Mouse (Mus musculus): ENCODE measurements at regions not wholly inside any gene's neighbourhood (a gene's known extent, or its start where the extent isn't known, plus 50 kb on each side); places are given as distances from the start of the nearest gene placed in this dataset.

- no peak for ATAC-seq
- DNase-seq = no peak
- H3K27ac ChIP-seq (ENCODE audit: low read depth) = no peak overlapping the region
- no peaks in the 10 kb centered on the region for H3K27me3 ChIP-seq (ENCODE audit: insufficient read depth, low read length)
- no peak overlapping the region for H3K4me2 ChIP-seq (ENCODE audit: low read depth, low read length)
- no peak overlapping the region for H3K4me3 ChIP-seq (ENCODE audit: low read depth, low read length)
- no peaks in the 10 kb centered on the region for H3K9me3 ChIP-seq (ENCODE audit: low read length)
- 52% methylated on average over 12 of the region's 12 CpGs for WGBS (ENCODE audit: insufficient replicate concordance)
- no peaks in the 10 kb centered on the region for H3K36me3 ChIP-seq (replicated peaks; ENCODE audit: insufficient read depth, low read length)
- H3K4me1 ChIP-seq (ENCODE audit: insufficient read depth) = no peaks in the 10 kb centered on the region
- no peak overlapping the region for H3K9ac ChIP-seq (replicated peaks)
- no peak for TF ChIP-seq CTCF (IDR thresholded peaks at IDR 0.05; ENCODE audit: low read depth)
- TF ChIP-seq EP300 (IDR thresholded peaks at IDR 0.05; ENCODE audit: low read depth) = no peak
These were observed 144.2 kb downstream of the Setd4 start for GRCm38 (mm10) chr16:93459497-93460240.

- H3K9ac ChIP-seq (replicated peaks) = no peak overlapping the region
- H3K27ac ChIP-seq (ENCODE audit: low read depth) = no peak overlapping the region
- no peak overlapping the region for H3K4me3 ChIP-seq (ENCODE audit: low read depth, low read length)
- 52% methylated on average over 25 of the region's 25 CpGs for WGBS (ENCODE audit: insufficient replicate concordance)
- TF ChIP-seq CTCF (IDR thresholded peaks at IDR 0.05; ENCODE audit: low read depth) (no peak), EP300 (IDR thresholded peaks at IDR 0.05; ENCODE audit: low read depth) (no peak)
- H3K4me1 ChIP-seq (ENCODE audit: insufficient read depth) = no peaks in the 10 kb centered on the region
- ATAC-seq (no peak), DNase-seq (no peak)
- H3K4me2 ChIP-seq (ENCODE audit: low read depth, low read length) = no peak overlapping the region
- no peaks in the 10 kb centered on the region for H3K27me3 ChIP-seq (ENCODE audit: insufficient read depth, low read length)
- H3K9me3 ChIP-seq (ENCODE audit: low read length) = no peaks in the 10 kb centered on the region
- no peaks in the 10 kb centered on the region for H3K36me3 ChIP-seq (replicated peaks; ENCODE audit: insufficient read depth, low read length)
These were observed 145.0 kb downstream of the Setd4 start for GRCm38 (mm10) chr16:93458598-93459496.

GRCm38 (mm10) chr16:93458011-93458585, 145.8 kb downstream of the Setd4 start:
- H3K4me3 ChIP-seq (ENCODE audit: low read depth, low read length) = no peak overlapping the region

GRCm38 (mm10) chr16:93456706-93457425, 147.0 kb downstream of the Setd4 start:
- no peak for DNase-seq
- H3K9me3 ChIP-seq (ENCODE audit: low read length) = no peaks in the 10 kb centered on the region
- 80% methylated on average over 17 of the region's 17 CpGs for WGBS (ENCODE audit: insufficient replicate concordance)

More at GRCm38 (mm10) chr16:93458011-93458585, 145.8 kb downstream of the Setd4 start:
- H3K4me2 ChIP-seq (ENCODE audit: low read depth, low read length) = no peak overlapping the region
- 85% methylated on average over 17 of the region's 20 CpGs for WGBS (ENCODE audit: insufficient replicate concordance)
- H3K36me3 ChIP-seq (replicated peaks; ENCODE audit: insufficient read depth, low read length) = no peaks in the 10 kb centered on the region
- H3K27ac ChIP-seq (ENCODE audit: low read depth) = no peak overlapping the region
- DNase-seq (no peak), ATAC-seq (no peak)
- H3K27me3 ChIP-seq (ENCODE audit: insufficient read depth, low read length) = no peaks in the 10 kb centered on the region
- TF ChIP-seq EP300 (IDR thresholded peaks at IDR 0.05; ENCODE audit: low read depth) = no peak
- no peak for TF ChIP-seq CTCF (IDR thresholded peaks at IDR 0.05; ENCODE audit: low read depth)
- no peaks in the 10 kb centered on the region for H3K9me3 ChIP-seq (ENCODE audit: low read length)
- no peaks in the 10 kb centered on the region for H3K4me1 ChIP-seq (ENCODE audit: insufficient read depth)
- H3K9ac ChIP-seq (replicated peaks) = no peak overlapping the region

DNA sequence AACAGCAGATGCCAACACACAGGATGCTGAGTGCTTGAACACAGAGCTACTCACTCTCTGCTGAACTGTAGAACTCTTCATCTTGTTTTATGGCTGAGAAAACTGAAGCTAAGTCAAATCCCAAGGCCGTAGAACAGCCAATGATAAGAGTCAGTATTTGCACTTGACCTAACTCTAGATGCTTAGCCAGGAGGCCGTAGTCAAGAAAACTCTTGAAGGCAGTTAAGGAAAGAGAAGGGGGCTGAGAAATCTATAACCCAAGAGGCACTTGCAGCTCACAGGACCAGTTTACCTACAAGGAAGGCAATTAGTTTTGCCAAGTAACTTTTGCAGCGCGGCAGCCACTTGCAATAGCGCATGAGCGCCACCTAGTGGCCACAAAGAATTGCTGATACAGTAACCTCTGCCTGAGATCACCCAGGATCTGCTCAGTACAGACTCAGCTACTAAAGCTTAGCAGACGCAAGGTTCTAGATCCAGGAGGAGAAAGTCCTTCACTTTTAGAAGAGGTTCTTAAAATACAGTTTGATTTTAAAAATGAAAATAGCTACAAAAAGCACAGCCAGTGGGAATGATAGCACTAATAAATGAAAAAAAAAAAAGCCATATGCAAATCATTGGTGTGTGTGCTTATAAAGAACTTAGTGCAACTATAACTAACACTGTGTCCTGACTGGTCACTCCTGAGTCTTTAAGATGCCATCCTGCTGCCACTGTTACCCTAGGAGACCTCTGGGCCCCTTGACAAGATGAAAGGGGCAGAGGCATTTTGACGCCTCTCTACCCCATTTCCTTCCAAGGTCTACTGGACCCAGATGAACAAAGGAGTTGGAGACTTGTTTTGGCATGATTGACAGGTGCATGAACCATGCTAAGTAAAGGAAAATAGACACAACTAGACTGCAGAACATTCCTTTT, 149.5 kb downstream of the Setd4 start:
- no peak overlapping the region for H3K4me3 ChIP-seq (ENCODE audit: low read depth, low read length)
- no peak overlapping the region for H3K4me2 ChIP-seq (ENCODE audit: low read depth, low read length)
- no peak for ATAC-seq
- TF ChIP-seq EP300 (IDR thresholded peaks at IDR 0.05; ENCODE audit: low read depth) (no peak), CTCF (IDR thresholded peaks at IDR 0.05; ENCODE audit: low read depth) (peak; percentile 98)
- no peaks in the 10 kb centered on the region for H3K36me3 ChIP-seq (replicated peaks; ENCODE audit: insufficient read depth, low read length)
- WGBS (ENCODE audit: insufficient replicate concordance) = 20% methylated on average over 8 of the region's 8 CpGs
- peak; percentile 85 for DNase-seq
- no peak overlapping the region for H3K27ac ChIP-seq (ENCODE audit: low read depth)
- H3K9ac ChIP-seq (replicated peaks) = no peak overlapping the region
- no peaks in the 10 kb centered on the region for H3K4me1 ChIP-seq (ENCODE audit: insufficient read depth)
- H3K9me3 ChIP-seq (ENCODE audit: low read length) = no peaks in the 10 kb centered on the region
- no peaks in the 10 kb centered on the region for H3K27me3 ChIP-seq (ENCODE audit: insufficient read depth, low read length)

More at GRCm38 (mm10) chr16:93456706-93457425, 147.0 kb downstream of the Setd4 start:
- H3K4me2 ChIP-seq (ENCODE audit: low read depth, low read length) = no peak overlapping the region
- no peaks in the 10 kb centered on the region for H3K36me3 ChIP-seq (replicated peaks; ENCODE audit: insufficient read depth, low read length)
- no peaks in the 10 kb centered on the region for H3K4me1 ChIP-seq (ENCODE audit: insufficient read depth)
- TF ChIP-seq EP300 (IDR thresholded peaks at IDR 0.05; ENCODE audit: low read depth) = no peak
- TF ChIP-seq CTCF (IDR thresholded peaks at IDR 0.05; ENCODE audit: low read depth) = no peak
- H3K4me3 ChIP-seq (ENCODE audit: low read depth, low read length) = no peak overlapping the region
- no peak overlapping the region for H3K27ac ChIP-seq (ENCODE audit: low read depth)
- no peak overlapping the region for H3K9ac ChIP-seq (replicated peaks)
- ATAC-seq = no peak
- no peaks in the 10 kb centered on the region for H3K27me3 ChIP-seq (ENCODE audit: insufficient read depth, low read length)
